Mouse (Mus musculus) cerebellum, postnatal 10 days (tissue): ENCODE results near the gene Cpa1.

ENCODE experiments used
- DNase-seq, 2 experiments: peaks; one replicate each; pipeline ENCODE4 v3.0.0; 2021; ENCODE audit warnings: mixed read lengths in 2 of 2

Gene Cpa1

DNA sequence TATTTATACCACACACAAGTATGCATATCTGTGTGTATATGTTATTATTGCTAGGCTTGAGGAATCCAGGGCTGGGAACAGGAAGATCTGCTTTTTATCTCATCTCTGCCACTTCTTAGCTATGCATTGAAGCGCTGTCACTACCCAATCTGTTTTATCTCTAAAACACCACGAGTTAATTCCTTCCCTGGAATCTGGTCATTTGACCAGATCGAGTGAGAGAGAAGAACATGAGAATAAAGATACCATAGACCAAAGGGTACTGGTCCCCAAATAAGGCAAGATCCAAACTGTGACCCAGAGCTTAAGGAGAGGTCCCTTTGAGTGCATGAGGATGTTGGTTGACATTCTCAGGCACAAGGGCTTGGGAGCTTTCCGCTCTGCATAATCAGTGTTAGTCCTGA is 17.0 kb upstream of the Cpa1 start:
- no peak for DNase-seq

DNA sequence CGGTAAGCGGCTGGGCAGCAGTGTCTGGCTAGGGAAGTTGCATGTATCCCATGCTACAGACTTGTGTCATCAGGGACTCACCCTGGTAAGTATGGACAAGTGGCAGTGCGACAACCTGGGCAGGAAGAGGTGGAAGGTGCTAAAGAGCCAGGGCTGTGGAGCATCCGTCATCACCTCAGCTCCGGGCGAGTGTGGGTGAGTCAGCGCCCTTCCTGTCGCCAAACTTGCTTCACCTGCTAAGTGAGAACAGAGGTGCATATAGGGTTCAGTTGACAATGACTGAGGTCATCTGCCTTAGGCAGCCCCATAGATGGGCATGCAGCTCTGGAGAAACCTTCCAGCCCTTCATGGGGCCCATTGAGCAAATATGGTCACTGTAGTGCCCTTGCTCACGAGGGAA is 14.3 kb upstream of the Cpa1 start:
- DNase-seq: no peak

GRCm38 (mm10) chr6:30628152-30628551 is 10.9 kb upstream of the Cpa1 start:
- peak; percentile 72 to 73 for DNase-seq

GRCm38 (mm10) chr6:30629989-30630388 is 9.0 kb upstream of the Cpa1 start:
- DNase-seq: no peak

- DNase-seq: no peak
Measured at GRCm38 (mm10) chr6:30635361-30635862, 3.6 kb upstream of the Cpa1 start.

DNA sequence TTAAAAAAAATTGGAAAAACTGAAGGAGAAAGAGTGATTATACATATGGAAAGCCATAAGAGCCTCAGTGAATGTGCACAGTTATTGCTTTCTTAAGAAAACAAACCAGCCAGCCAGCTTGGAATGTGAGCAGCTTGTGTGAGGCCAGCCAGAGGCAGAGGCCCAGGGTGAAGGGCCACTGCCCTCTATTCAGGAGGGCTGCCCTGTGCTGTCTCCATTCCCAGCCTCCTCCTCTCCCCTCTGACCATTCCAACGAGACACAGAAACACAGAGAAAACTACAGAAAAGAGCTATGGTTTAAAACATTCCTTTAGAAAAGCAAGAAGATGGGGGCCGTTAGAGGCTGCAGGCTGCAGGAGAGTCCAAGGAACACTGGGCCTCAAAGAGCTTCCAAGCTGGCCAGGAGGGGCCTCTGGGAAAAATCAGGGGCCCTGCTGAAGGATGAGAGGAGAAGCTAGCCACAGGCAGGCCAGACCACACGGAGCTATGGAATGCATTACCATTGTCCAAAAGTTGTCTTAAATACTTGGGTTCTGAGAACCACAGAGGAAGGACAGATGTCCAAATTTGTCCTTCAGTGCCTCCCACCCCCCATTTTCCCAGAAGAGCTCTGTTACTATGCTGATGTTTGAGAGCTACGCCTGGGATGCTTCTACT is 2.7 kb upstream of the Cpa1 start:
- DNase-seq: no peak

DNA sequence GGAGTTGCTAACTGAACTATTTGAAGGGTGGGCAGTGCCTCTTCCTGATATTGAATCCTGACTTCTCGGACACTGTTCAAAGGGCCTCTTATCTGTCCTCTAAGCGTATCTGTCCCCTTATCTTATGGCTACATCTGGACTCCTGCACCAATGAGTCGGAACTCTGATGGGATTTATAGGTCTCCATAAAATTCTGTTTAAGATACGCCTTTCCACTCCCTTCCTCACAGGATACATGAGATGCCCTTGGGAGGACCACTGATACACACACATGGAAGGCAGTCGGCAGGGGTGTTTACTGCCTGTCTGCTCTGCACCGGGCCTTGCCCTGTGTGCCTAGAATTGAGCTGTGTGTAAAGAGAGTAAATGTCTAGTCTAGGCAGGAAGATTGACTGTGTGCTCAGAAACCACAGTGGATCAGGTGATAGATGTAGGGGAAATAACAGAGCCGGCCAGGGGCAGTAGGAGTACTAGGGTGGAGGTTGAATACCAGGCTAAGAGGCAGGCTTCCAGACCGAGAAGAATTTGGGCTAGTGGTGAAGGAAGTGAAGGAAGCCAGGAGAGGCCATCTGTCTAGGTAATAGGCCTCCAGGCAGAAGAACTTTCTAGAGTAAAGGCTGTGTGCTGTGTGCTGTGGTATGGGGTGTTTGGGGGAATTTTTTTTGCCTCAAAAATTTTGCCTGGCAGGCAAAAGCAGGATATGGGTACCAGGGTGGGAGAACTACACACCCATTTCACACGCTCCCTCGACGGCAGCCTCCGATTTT is 4.9 kb downstream of the Cpa1 start:
- DNase-seq: peak; percentile 41 to 46

- no peak for DNase-seq
Measured at GRCm38 (mm10) chr6:30644462-30644861, 5.4 kb downstream of the Cpa1 start.

DNA sequence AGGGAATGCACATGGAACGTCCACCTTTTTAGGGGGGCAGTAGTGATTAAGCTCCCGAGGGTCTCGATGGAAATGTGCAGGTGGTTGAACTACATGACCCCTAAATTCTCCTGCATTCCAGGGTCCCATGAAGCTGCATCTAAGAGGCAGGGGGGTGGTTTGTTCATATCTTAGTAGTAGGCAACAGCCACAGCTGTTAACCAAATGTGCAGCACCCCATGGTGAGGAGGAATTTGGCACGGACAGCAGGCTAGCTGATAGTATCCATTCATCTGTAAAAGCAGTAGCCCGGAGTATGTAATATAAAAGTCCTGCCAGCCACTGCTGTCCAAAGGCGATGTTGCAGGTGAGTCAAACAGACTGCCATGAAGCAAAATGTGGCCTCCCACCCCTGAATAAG is 6.4 kb downstream of the Cpa1 start:
- peak; percentile 15 to 28 for DNase-seq

DNA sequence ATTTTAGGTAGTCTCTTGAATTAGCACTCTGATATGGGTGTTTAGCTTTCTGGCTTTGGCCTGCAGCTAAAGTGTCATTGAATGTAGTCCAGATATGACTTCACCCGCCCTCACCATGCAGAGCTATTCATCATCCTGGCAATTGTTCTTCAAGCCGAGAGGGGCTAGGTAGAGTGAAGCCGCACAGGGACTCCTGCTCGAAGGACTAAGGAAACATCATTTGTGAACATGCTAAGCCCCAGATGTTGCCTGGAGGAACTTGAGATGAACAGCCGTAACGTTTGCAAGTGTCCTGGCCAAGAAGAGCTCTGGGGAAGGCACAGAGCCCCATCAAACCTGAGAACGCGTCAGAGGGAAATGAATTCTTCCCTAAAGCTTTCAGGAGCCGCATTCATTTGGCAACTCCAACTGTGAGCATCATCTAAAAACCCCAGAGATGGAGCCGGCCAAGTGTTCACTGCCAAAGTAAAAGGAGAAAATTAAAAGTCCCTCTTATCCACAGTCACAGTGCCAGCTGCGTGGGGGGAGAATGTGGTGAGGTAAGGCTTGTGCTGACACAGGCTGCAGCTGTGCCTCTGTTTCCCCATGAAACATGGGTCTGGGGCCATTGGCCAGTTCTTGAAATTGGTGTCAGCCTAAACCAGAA is 10.8 kb downstream of the Cpa1 start:
- peak; percentile 58 to 70 for DNase-seq

DNA sequence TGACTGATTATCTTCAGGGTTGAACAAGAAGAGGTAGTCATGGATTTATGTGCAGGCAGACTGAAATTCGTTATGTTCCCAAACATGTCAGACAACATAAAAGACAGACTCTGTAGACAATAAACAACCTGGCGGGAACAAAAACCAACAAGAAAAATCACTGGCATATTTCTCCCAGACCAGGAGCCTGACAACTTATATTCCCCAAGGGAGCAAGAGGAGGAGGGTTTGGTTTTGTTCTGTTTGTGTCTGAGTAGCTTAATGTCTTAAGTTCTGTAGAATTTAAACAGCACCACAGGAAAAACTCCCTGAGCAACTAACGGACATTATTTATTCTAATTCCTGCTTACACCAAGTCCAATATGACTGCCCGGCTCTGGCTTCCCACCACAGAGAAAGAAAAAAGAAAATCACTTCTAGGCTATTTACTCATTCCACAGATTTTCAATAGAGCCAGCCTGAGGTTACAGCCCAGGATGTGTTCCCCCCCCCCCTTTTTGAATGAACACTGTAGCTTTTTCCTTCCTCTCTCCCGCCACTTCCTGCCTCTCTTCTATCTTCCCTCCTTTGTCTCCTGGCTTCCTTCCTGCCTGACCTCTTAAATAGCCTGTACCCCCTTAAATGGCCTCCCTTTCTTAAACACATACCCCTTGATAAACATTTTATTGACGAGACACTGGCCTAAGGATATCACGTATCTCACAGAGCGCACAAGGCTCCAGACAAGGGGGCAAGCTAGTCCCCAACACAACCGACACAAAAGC is 13.6 kb downstream of the Cpa1 start:
- DNase-seq: no peak

DNA sequence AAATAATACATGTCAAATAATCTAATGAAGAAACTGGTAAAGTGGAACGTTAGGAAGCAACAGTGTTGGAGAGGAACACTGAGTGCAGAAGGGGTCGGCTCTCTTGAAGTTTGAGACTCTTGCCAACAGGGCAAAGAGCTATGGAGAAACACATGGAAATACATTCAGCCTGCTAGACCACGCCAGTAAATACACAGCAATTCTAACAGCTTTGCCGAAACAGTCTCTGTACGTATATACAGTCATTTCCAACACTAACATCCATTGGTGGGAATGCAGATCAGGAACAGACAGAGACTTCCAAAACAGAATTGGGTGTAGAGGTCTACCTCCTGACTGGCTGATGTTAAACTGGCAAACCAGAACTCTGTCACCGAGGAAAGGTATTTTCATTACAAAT is 14.5 kb downstream of the Cpa1 start:
- DNase-seq: no peak

GRCm38 (mm10) chr6:30654402-30654859 is 15.4 kb downstream of the Cpa1 start:
- no peak for DNase-seq

- DNase-seq: no peak
Measured at GRCm38 (mm10) chr6:30654932-30655331, 15.9 kb downstream of the Cpa1 start.

GRCm38 (mm10) chr6:30657279-30657678 is 18.3 kb downstream of the Cpa1 start:
- DNase-seq: no peak

- DNase-seq: no peak
Measured at GRCm38 (mm10) chr6:30658619-30659018, 19.6 kb downstream of the Cpa1 start.

- DNase-seq: no peak
Measured at GRCm38 (mm10) chr6:30664776-30665175, 25.8 kb downstream of the Cpa1 start.

- DNase-seq: no peak
Measured at GRCm38 (mm10) chr6:30665296-30665695, 26.3 kb downstream of the Cpa1 start.

GRCm38 (mm10) chr6:30666043-30666442 is 27.0 kb downstream of the Cpa1 start:
- no peak for DNase-seq

DNA sequence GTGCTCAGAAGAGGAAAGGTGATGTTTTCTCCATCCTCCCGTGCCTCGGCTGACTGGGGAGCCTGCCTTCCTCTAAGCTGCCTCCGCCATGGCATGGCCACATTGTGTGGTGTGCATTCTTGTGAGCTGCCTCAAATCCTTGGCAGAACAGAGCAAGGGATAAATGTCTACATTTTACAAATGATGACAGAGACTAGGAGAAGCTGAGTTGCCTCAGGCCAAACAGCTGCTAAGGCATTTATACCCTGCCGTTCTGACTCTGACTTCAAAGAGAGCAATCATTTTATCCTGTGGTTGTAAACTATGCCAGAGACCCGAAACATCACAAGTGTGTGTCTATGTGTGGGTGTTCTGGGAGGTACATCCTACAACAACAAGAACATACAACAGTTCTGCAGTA is 28.6 kb downstream of the Cpa1 start:
- no peak for DNase-seq

- DNase-seq: peak in 1 of 2 experiments; percentile 37
Measured at GRCm38 (mm10) chr6:30671696-30672095, 32.7 kb downstream of the Cpa1 start.

GRCm38 (mm10) chr6:30673764-30674561 is 34.9 kb downstream of the Cpa1 start:
- DNase-seq: peak; percentile 71 to 72
